Mouse (Mus musculus) heart, adult 9 months (tissue): ENCODE data around the gene Rbbp7.
A peak's percentile ranks its signal among the peaks of the same experiment; 100 is the strongest.

ENCODE experiments used
- DNase-seq, 2 experiments: peaks; one replicate each; pipeline ENCODE4 v3.0.0; 2022; ENCODE audit warnings: low spot score in 2 of 2

The Rbbp7 gene

DNA sequence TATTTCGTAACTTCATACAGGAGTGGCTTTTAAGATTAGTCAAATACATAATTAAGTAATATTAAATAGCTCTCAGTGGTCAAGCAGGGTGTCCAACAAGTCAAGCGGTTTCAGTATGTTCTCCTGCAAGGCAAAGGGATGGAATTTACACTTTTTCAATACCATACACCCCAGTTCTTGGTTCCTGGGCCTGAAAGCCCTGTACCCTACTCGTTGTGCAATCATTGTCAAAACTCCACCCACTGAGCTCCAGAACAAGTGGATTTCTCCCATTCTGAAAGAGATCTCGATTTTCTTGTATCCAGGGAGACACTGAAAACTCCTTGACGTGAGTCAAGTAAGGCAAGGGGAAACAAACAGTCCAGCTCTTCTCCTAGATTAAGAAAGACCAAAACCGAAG is 67.8 kb downstream of the Rbbp7 start:
- peak; percentile 2 for DNase-seq
